Mouse (Mus musculus) testis, adult 2 months (tissue): ENCODE measurements around the gene 1700016K19Rik. TPM values are rescaled to one million over a fixed set of nuclear protein-coding genes. Genes with fewer than 3 reads are reported as not detected.
"Not testable (repeated sequence)": the region's sequence is repeated elsewhere in the genome, so short reads cannot be mapped to it uniquely, and the experiment has no call there.

Experiments used
- H3K27ac ChIP-seq: fragments of 200-500 bp; 2 replicates; pipeline ENCODE4 v1.5.1; 2012; ENCODE audit warnings: low read depth, low read length; ENCODE audit not compliant: control insufficient read depth, insufficient read depth
- H3K27me3 ChIP-seq: fragments of 200-500 bp; 2 replicates; pipeline ENCODE4 v1.6.1; 2012; ENCODE audit warnings: mild to moderate bottlenecking, low read length, moderate library complexity; ENCODE audit not compliant: control insufficient read depth, insufficient read depth
- H3K36me3 ChIP-seq: fragments of 200-500 bp; 2 replicates; pipeline ENCODE4 v1.6.1; 2012; ENCODE audit warnings: mild to moderate bottlenecking, low read length; ENCODE audit not compliant: control insufficient read depth, insufficient read depth
- H3K4me1 ChIP-seq: fragments of 200-500 bp; 2 replicates; pipeline ENCODE4 v1.6.1; 2012; ENCODE audit warnings: low read length; ENCODE audit not compliant: control insufficient read depth, insufficient read depth
- H3K4me3 ChIP-seq: fragments of 200-500 bp; 2 replicates; pipeline ENCODE4 v1.5.1; 2012; ENCODE audit warnings: low read depth, mild to moderate bottlenecking, low read length, moderate library complexity, mixed read lengths; ENCODE audit not compliant: control insufficient read depth
- CTCF ChIP-seq: fragments of 200-500 bp; IDR thresholded peaks from 2 replicates; pipeline ENCODE4 v1.5.1; 2012; ENCODE audit warnings: low read depth, mild to moderate bottlenecking, inconsistent platforms, low read length, moderate library complexity; ENCODE audit not compliant: control insufficient read depth, insufficient read depth, insufficient replicate concordance
- POLR2A ChIP-seq: fragments of 200-500 bp; IDR thresholded peaks from 2 replicates; pipeline ENCODE4 v1.6.1; 2012; ENCODE audit warnings: low read depth, mild to moderate bottlenecking, inconsistent platforms, low read length, moderate library complexity; ENCODE audit not compliant: control insufficient read depth
- polyA plus RNA-seq: library from polyadenylated mRNA; depleted of rRNA; stranded (reverse); fragments of >200 nt; gene quantifications from 2 replicates; pipeline ENCODE4 v1.2.3, GENCODE M21; 2012

1700016K19Rik gene
- polyA plus RNA-seq, 1 experiment, result 287 TPM

GRCm38 (mm10) chr11:75990965-75991835 lies 8.5 kb upstream of the 1700016K19Rik start:
- Histone ChIP-seq H3K36me3 (no peaks in the 10 kb centered on the region), H3K27ac (no peak overlapping the region), H3K27me3 (no peaks in the 10 kb centered on the region), H3K4me3 (no peak overlapping the region), H3K4me1 (peaks cover 5% of the 10 kb centered on the region; the same call in 1 of the 2 replicates)
- TF ChIP-seq CTCF (no peak; the same call in 1 of the 2 replicates), POLR2A (no peak)

GRCm38 (mm10) chr11:75991911-75992310 lies 7.8 kb upstream of the 1700016K19Rik start:
- Histone ChIP-seq H3K27me3 (no peaks in the 10 kb centered on the region), H3K4me1 (peaks cover 5% of the 10 kb centered on the region; the same call in 1 of the 2 replicates), H3K27ac (no peak overlapping the region), H3K4me3 (no peak overlapping the region), H3K36me3 (no peaks in the 10 kb centered on the region)
- no peak for TF ChIP-seq CTCF
- TF ChIP-seq POLR2A, result no peak

GRCm38 (mm10) chr11:75992481-75992880 lies 7.2 kb upstream of the 1700016K19Rik start:
- Histone ChIP-seq H3K4me3 (no peak overlapping the region), H3K27me3 (no peaks in the 10 kb centered on the region), H3K4me1 (peaks cover 5% of the 10 kb centered on the region; the same call in 1 of the 2 replicates), H3K36me3 (no peaks in the 10 kb centered on the region), H3K27ac (no peak overlapping the region)
- TF ChIP-seq POLR2A (no peak), CTCF (no peak)

GRCm38 (mm10) chr11:75994357-75994756 lies 5.4 kb upstream of the 1700016K19Rik start:
- Histone ChIP-seq H3K27me3 (no peaks in the 10 kb centered on the region), H3K36me3 (no peaks in the 10 kb centered on the region), H3K4me1 (peaks cover 10% of the 10 kb centered on the region), H3K4me3 (no peak overlapping the region), H3K27ac (no peak overlapping the region)
- TF ChIP-seq POLR2A, result no peak
- no peak for TF ChIP-seq CTCF

GRCm38 (mm10) chr11:76000701-76001100 lies 989 bp downstream of the 1700016K19Rik start:
- Histone ChIP-seq H3K27ac (no peak overlapping the region), H3K36me3 (no peaks in the 10 kb centered on the region), H3K4me1 (peaks cover 11% of the 10 kb centered on the region), H3K4me3 (peak overlapping the region; percentile 97), H3K27me3 (no peaks in the 10 kb centered on the region)
- TF ChIP-seq CTCF (no peak), POLR2A (no peak)

GRCm38 (mm10) chr11:76001237-76001878 lies 1.6 kb downstream of the 1700016K19Rik start:
- peaks cover 11% of the 10 kb centered on the region for H3K4me1 ChIP-seq
- no peak overlapping the region for H3K27ac ChIP-seq
- TF ChIP-seq POLR2A, result no peak
- no peak for TF ChIP-seq CTCF
- no peaks in the 10 kb centered on the region for H3K27me3 ChIP-seq
- H3K36me3 ChIP-seq, result no peaks in the 10 kb centered on the region
- peak overlapping the region; percentile 97 for H3K4me3 ChIP-seq

GRCm38 (mm10) chr11:76004276-76004675 lies 4.6 kb downstream of the 1700016K19Rik start:
- not testable (repeated sequence) for H3K4me3 ChIP-seq, H3K4me1 ChIP-seq, H3K36me3 ChIP-seq, H3K27me3 ChIP-seq, H3K27ac ChIP-seq

- TF ChIP-seq CTCF, result no peak
- no peak for TF ChIP-seq POLR2A
- Histone ChIP-seq H3K27me3 (no peaks in the 10 kb centered on the region), H3K4me3 (no peak overlapping the region), H3K36me3 (no peaks in the 10 kb centered on the region), H3K27ac (no peak overlapping the region), H3K4me1 (no peaks in the 10 kb centered on the region)
Measured at GRCm38 (mm10) chr11:76008162-76008561, 8.4 kb downstream of the 1700016K19Rik start.
